Comparison of ENCODE assay signal across 18 mouse cellular contexts in the genomic region with DNA sequence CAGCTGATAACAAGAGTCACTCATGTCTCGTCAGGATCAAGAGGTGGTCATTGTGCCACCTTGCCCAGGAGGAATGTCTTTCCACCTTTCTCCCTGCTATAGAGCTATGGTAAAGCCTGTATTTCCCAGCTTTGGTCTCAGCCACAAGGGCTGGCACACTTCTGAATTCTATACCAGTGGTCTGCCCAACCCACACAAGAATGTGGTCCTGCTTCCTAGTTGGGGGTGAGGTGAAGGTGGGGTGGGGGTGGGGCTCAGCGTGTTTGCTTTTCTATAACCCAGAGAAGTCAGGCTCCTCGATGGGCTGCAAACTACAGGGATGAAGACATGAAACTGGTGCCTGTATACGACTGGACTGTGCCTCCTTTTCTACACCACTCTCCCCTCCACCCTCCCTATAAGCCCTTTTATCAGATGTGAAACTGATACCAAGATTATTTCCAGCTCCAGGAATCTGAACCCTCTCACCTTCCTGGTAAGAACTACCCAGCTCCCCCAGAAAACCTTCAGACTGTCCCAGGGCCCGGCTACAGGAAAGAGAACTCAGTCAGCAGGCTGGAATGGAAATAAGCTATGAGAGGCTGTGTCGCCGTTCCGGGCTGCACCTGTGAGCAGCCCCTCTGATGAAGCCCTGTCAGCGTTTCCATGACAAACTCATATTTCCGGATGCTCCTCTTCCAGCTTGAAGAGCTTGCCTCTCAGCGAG. TPM values are rescaled to one million over a fixed set of nuclear protein-coding genes. Genes with fewer than 3 reads are reported as not detected.
DNase-seq lines count a peak whose midpoint lies in the region; ATAC-seq lines count a peak whose summit lies in the region.
"Had no signal": no experiment of that assay in that cellular context is flagged by ENCODE, and none has a peak within 500 bp of the region (broad histone marks: within the 10 kb centered on the region; RNA-seq: fewer than 3 reads in every experiment).

No protein-coding gene starts in this region.

- DNase-seq in forebrain, embryonic 14.5 days (ENCODE audit: low spot score): peak; percentile 19
- DNase-seq in forebrain, embryonic 10.5 days (ENCODE audit: extremely low spot score, low spot score): no peak
- peak; percentile 47 to 65 for DNase-seq in right cerebral cortex, postnatal 10 days (ENCODE audit: low spot score in 2 of 2)
- no peak for DNase-seq in right cerebral cortex, postnatal 14 days
- DNase-seq in thymus, postnatal 14 days: peak; percentile 7
- DNase-seq in adrenal gland, postnatal 36 days: no peak
- DNase-seq in cerebellum, postnatal 10 days: no peak
- DNase-seq: cerebellum, adult 8-10 months; embryo, embryonic 11 days; gastrocnemius, postnatal 10 days; kidney, adult 18-20 months; kidney, postnatal 25 days; layer of hippocampus, adult 9-11 months; liver; spleen, adult 18-20 months had no signal

- H3K27me3 ChIP-seq in forebrain, embryonic 14.5 days (replicated peaks; ENCODE audit: control insufficient read depth, insufficient read depth, low read length): no peaks in the 10 kb centered on the region
- H3K27me3 ChIP-seq in forebrain, embryonic 10.5 days (ENCODE audit: poor library complexity, severe bottlenecking): peaks cover 22% of the 10 kb centered on the region

- peaks cover 14% of the 10 kb centered on the region for H3K4me1 ChIP-seq in forebrain, embryonic 14.5 days (ENCODE audit: control insufficient read depth, insufficient read depth, low read length)
- peaks cover 21% of the 10 kb centered on the region for H3K4me1 ChIP-seq in forebrain, embryonic 10.5 days

- no peak overlapping the region for H3K27ac ChIP-seq in forebrain, embryonic 14.5 days (ENCODE audit: low read depth, low read length)
- no peak overlapping the region for H3K27ac ChIP-seq in forebrain, embryonic 10.5 days
- H3K27ac ChIP-seq: heart, embryonic 13.5 days had no signal

- H3K36me3 ChIP-seq in forebrain, embryonic 14.5 days (ENCODE audit: control insufficient read depth, insufficient read depth, low read length): no peaks in the 10 kb centered on the region
- no peaks in the 10 kb centered on the region for H3K36me3 ChIP-seq in forebrain, embryonic 10.5 days (replicated peaks)
- H3K36me3 ChIP-seq: heart, embryonic 13.5 days had no signal

- no peak overlapping the region for H3K4me2 ChIP-seq in forebrain, embryonic 14.5 days (ENCODE audit: low read length)
- H3K4me2 ChIP-seq: heart, embryonic 13.5 days had no signal

- no peak overlapping the region for H3K9ac ChIP-seq in forebrain, embryonic 14.5 days (ENCODE audit: low read length)
- H3K9ac ChIP-seq: heart, embryonic 13.5 days had no signal

- no peak overlapping the region for H3K4me3 ChIP-seq in forebrain, embryonic 14.5 days (ENCODE audit: low read depth, low read length)
- H3K4me3 ChIP-seq in forebrain, embryonic 10.5 days: no peak overlapping the region
- H3K4me3 ChIP-seq: heart, embryonic 13.5 days had no signal

- 80% methylated on average over 11 of the region's 11 CpGs for WGBS in forebrain, embryonic 14.5 days
- WGBS in forebrain, embryonic 10.5 days: 82% methylated on average over 11 of the region's 11 CpGs

- no peak for ATAC-seq in forebrain, embryonic 14.5 days
- peak; percentile 91 for ATAC-seq in inflammation-experienced regulatory T-cells, adult 6 months
- ATAC-seq: forebrain, embryonic 16.5 days had no signal

- no peaks in the 10 kb centered on the region for H3K9me3 ChIP-seq in forebrain, embryonic 14.5 days (replicated peaks; ENCODE audit: control insufficient read depth, low read length)
- no peaks in the 10 kb centered on the region for H3K9me3 ChIP-seq in forebrain, embryonic 10.5 days
- H3K9me3 ChIP-seq: heart, embryonic 13.5 days had no signal

RNA-seq across cellular contexts. Expression of a gene that starts 24.0 kb away (rescaled TPM):
- 21.8 and 22.5 TPM in 2 replicates for polyA plus RNA-seq in forebrain, embryonic 14.5 days (2014; fragmentation: Nextera tagmentation; extraction: Ambion mirVana)
- 24.8 and 25.9 TPM in 2 replicates for polyA plus RNA-seq in forebrain, embryonic 10.5 days (2016; fragmentation: Nextera tagmentation; extraction: Ambion mirVana)
- polyA plus RNA-seq in inflammation-experienced regulatory T-cells, adult 6 months (2017; shearing (Covaris generic)): 1 to 10 TPM; 1.7 to 7.1 (median 3.9) TPM
- 100 to 1,000 TPM; 200 to 233 TPM for total RNA-seq in adrenal gland, postnatal 36 days (2021)

RNA-seq across cellular contexts. Expression of a gene that starts 35.8 kb away (rescaled TPM):
- polyA plus RNA-seq in forebrain, embryonic 14.5 days (2014; fragmentation: Nextera tagmentation; extraction: Ambion mirVana): 340 and 348 TPM in 2 replicates
- polyA plus RNA-seq in forebrain, embryonic 10.5 days (2016; fragmentation: Nextera tagmentation; extraction: Ambion mirVana): 404 and 428 TPM in 2 replicates
- polyA plus RNA-seq in inflammation-experienced regulatory T-cells, adult 6 months (2017; shearing (Covaris generic)): 10 to 100 TPM; 40.8 to 52.4 (median 50.5) TPM
- total RNA-seq in adrenal gland, postnatal 36 days (2021): 100 to 1,000 TPM; 212 to 243 TPM

RNA-seq across cellular contexts. Expression of a gene that starts 56.7 kb away (rescaled TPM):
- 60.0 and 64.7 TPM in 2 replicates for polyA plus RNA-seq in forebrain, embryonic 14.5 days (2014; fragmentation: Nextera tagmentation; extraction: Ambion mirVana)
- polyA plus RNA-seq in forebrain, embryonic 10.5 days (2016; fragmentation: Nextera tagmentation; extraction: Ambion mirVana): 61.6 and 62.6 TPM in 2 replicates
- 10 to 100 TPM; 19.3 to 25.6 (median 21.5) TPM for polyA plus RNA-seq in inflammation-experienced regulatory T-cells, adult 6 months (2017; shearing (Covaris generic))
- total RNA-seq in adrenal gland, postnatal 36 days (2021): 10 to 100 TPM; 49.3 to 50.9 TPM

Comparison
In these comparisons a context has a peak if more than half of its experiments do, and no peak if none do; other contexts are left out.
1. DNase-seq: peak in forebrain, embryonic 14.5 days (single experiment), right cerebral cortex, postnatal 10 days (2 of 2) and thymus, postnatal 14 days (single experiment); none in forebrain, embryonic 10.5 days (single experiment), right cerebral cortex, postnatal 14 days (single experiment), adrenal gland, postnatal 36 days (0 of 2) and cerebellum, postnatal 10 days (0 of 2).